Mouse (Mus musculus) T-cell, adult 66 days (primary cell): Measurements from ENCODE around the gene Tmem129. TPM values are rescaled to one million over a fixed set of nuclear protein-coding genes. Genes with fewer than 3 reads are reported as not detected.

Source experiments
- total RNA-seq, 2 experiments: library from RNA; stranded (reverse); gene quantifications; 3 replicates in 1 of 2; 4 replicates in 1 of 2; pipeline ENCODE4 v1.2.4; 2023

The Tmem129 gene
- 10 to 100 TPM; 11.3 to 12.9 TPM for total RNA-seq

GRCm38 (mm10) chr5:33657787-33658663 lies at the start of gene Tmem129, which contains the start of gene Tacc3:
Gene Tmem129 (minus strand): TSS chr5:33658416.
Gene Tacc3 (plus strand): TSS chr5:33658128.

DNA sequence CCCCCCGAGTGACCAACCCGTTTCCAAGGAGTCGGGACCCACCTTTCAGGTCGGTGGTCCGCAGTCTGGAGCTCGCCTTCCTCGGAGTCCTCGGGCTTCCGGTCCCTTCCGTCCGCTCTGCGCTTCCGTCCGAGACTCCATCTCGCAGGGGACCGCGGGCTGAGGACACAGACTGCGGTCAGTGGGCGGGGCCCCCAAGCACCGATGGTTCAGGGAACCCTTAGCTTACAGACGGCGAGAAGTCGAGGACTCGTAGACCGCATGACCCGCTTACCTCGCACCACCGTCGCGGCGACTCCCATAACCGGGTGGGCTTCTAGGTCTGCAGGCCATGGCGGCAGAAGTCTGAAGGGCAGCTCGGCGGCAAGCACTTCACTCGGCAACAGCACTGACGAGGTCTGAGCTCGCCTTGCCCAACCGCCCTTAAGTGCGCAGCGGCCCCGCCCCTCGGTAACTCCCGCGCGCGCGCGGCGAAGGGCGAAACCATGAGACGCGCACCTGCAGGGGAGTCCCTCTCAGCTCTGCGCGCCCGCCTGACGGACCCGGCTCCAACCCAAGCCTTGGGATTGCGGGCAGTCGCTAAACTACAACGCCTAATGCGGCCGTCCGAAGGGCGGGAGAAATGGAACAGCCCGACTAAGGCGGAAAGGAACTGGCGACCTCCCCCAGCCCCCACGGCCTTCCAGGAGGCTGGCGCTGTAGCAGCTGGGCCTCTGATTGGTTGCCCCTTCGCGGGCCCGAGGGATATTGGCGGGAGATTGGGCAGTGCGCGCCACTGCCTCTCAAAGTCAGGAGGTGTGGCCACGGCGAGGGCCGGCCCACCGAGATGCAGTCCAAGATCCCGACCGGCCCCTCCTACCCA lies 6.1 kb downstream of the Tmem129 start, which contains the start of gene Slbp:
TSS of gene Slbp (minus strand) at position 654 of the 862 bp plus-strand sequence.

DNA sequence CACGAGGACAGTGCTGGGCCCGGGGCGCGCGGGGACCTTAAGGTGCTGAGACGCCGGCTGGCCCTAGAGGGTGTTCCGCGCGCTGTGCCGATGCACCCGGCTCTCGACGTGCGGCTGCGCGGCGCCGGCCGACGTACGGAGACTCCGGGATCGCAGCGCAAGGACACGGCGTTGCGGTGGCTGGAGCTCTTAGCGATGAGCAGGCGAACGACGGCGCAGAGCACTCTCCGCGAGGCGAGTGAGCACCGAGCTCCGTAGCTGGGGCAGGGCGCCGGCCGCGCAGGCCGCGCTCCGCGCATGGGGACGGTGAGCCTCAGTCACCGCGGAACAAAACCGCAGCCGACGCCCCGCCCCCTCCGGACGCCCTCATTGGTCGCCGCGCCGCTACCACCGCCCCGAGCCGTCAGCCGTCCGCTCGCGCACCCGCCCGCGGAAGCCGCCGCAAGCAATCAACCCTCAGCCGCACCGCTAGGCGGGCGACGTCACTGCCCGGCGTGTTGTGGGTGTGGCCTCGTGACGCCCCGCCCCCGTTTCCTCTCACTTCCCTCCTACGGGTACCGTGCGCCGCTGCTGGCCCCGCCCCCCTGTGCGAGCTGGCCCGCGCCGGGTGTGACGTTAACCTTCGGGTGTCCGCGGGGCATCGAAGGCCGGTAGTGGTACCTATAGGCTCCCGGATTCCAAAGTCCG lies 28.8 kb downstream of the Tmem129 start, which contains the start of the genes Fam53a and Gm9903:
TSS of gene Fam53a (minus strand) at position 335 of the 687 bp plus-strand sequence.
TSS of gene Gm9903 (plus strand) at position 625 of the 687 bp plus-strand sequence.

Other genes starting within 250 kb of the Tmem129 start
- not detected for gene Nkx1-1, start 224.4 kb downstream of the Tmem129 start, total RNA-seq
- 10 to 100 TPM; 45.8 to 49.3 TPM for gene Fam53a, start 28.8 kb downstream of the Tmem129 start, total RNA-seq
- gene Gm9903, start 28.5 kb downstream of the Tmem129 start, total RNA-seq, result 1 to 10 TPM in 1 of 2 experiments, under 1 TPM in 1; 0.93 to 1.8 TPM
- gene Slbp, start 5.8 kb downstream of the Tmem129 start, total RNA-seq, result 10 to 100 TPM; 82.6 to 90.9 TPM
- gene Tacc3, start 288 bp downstream of the Tmem129 start, total RNA-seq, result 10 to 100 TPM; 15.2 to 15.6 TPM
- under 1 TPM in 1 of 2 experiments, not detected in 1; 0.38 TPM for gene Fgfr3, start 63.3 kb upstream of the Tmem129 start, total RNA-seq
- 10 to 100 TPM; 75.7 to 89.3 TPM for gene Letm1, start 124.4 kb upstream of the Tmem129 start, total RNA-seq
- gene Nsd2, start 162.3 kb upstream of the Tmem129 start, total RNA-seq, result 10 to 100 TPM; 22.2 to 34.5 TPM